Mouse (Mus musculus) G1E (cell line): ENCODE data around the gene Sulf2. TPM values are rescaled to one million over a fixed set of nuclear protein-coding genes. Genes with fewer than 3 reads are reported as not detected.

Experiments used
- ATAC-seq: 2 replicates; pipeline ENCODE4 v1.8.0; 2016; ENCODE audit warnings: mild to moderate bottlenecking; ENCODE audit not compliant: insufficient number of reproducible peaks, poor library complexity, low FRiP score, severe bottlenecking; ENCODE audit errors: extremely low read depth
- DNase-seq: peaks from one replicate; pipeline ENCODE4 v3.0.0; 2012; ENCODE audit warnings: low spot score
- H3K27me3 ChIP-seq: 2 replicates; pipeline ENCODE4 v1.6.1; 2012; ENCODE audit warnings: mild to moderate bottlenecking, low read length, inconsistent platforms; ENCODE audit not compliant: insufficient read depth
- H3K36me3 ChIP-seq: replicated peaks from 2 replicates; pipeline ENCODE3; 2012; ENCODE audit warnings: mild to moderate bottlenecking, inconsistent platforms
- H3K4me1 ChIP-seq: 2 replicates; pipeline ENCODE4 v1.6.1; 2012; ENCODE audit warnings: low read depth, low read length, inconsistent platforms, mixed read lengths; ENCODE audit not compliant: insufficient read depth
- H3K4me3 ChIP-seq: 2 replicates; pipeline ENCODE4 v1.5.1; 2012; ENCODE audit warnings: low read depth, mild to moderate bottlenecking, inconsistent platforms, low read length, moderate library complexity, mixed read lengths
- H3K9me3 ChIP-seq: replicated peaks from 2 replicates; pipeline ENCODE4 v1.6.1; 2012; ENCODE audit warnings: inconsistent platforms
- CTCF ChIP-seq: IDR thresholded peaks from 2 replicates; pipeline ENCODE4 v1.5.1; 2012; ENCODE audit warnings: low read depth, low read length, inconsistent platforms, mixed read lengths
- GATA1 ChIP-seq: IDR thresholded peaks from 2 replicates; pipeline ENCODE4 v1.6.1; 2012; ENCODE audit warnings: borderline replicate concordance, low read length, inconsistent platforms, mixed read lengths
- GATA2 ChIP-seq: IDR thresholded peaks from 2 replicates; pipeline ENCODE4 v1.6.1; 2012; ENCODE audit warnings: low read depth, low read length, inconsistent platforms, borderline replicate concordance
- POLR2AphosphoS5 ChIP-seq: IDR thresholded peaks from 2 replicates; pipeline ENCODE4 v1.6.1; 2012; ENCODE audit warnings: low read depth, low read length, inconsistent platforms; ENCODE audit not compliant: insufficient replicate concordance
- TAL1 ChIP-seq: conservative IDR thresholded peaks from 2 replicates; pipeline ENCODE4 v1.6.1; 2012; ENCODE audit warnings: low read depth, low read length, inconsistent platforms, mixed read lengths
- polyA plus RNA-seq: library from polyadenylated mRNA; stranded (reverse); fragments of >175 nt; gene quantifications from 2 replicates; pipeline ENCODE4 v1.2.3, GENCODE M21; 2012
- total RNA-seq, 2 experiments: library from RNA; stranded (forward) in 1 of 2; stranded (reverse) in 1 of 2; fragments of 200-1000 nt in 1 of 2; fragments of >200 nt in 1 of 2; fragmentation: Nextera tagmentation in 1 of 2; gene quantifications; 2 replicates each; pipeline ENCODE4 v1.2.3; 2014 to 2017

Gene Sulf2
- total and polyA plus RNA-seq, 3 experiments: 0.16 TPM; not detected in 2

DNA sequence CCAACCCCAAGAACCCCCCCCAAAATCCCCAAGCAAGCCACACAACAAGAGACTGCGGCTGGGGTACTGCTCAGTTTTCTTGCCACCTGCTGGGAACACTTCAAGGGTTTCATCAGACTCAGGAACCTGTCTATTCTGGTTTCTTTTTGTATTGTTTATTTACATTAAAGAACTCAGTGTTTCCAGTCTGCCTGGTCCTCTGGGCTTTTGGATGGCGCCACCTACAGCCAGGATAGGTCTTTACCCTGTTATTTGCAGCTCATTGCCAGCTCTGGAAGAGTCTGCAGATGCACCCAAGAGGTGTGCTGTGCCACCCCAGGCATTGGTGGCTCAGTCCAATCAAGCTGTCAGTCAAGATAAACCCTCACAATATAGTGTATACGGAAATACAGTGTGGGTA is 119.7 kb downstream of the Sulf2 start:
- no peaks in the 10 kb centered on the region for H3K36me3 ChIP-seq
- peaks cover 11% of the 10 kb centered on the region for H3K4me1 ChIP-seq
- peak; percentile 9 for DNase-seq
- no peak overlapping the region for H3K4me3 ChIP-seq
- TF ChIP-seq GATA2: no peak
- TF ChIP-seq POLR2AphosphoS5: no peak
- no peak for TF ChIP-seq GATA1
- TF ChIP-seq CTCF: no peak
- no peak for TF ChIP-seq TAL1
- peaks cover 7% of the 10 kb centered on the region; the same call in 1 of the 2 replicates for H3K27me3 ChIP-seq
- H3K9me3 ChIP-seq: no peaks in the 10 kb centered on the region
- ATAC-seq: no peak

DNA sequence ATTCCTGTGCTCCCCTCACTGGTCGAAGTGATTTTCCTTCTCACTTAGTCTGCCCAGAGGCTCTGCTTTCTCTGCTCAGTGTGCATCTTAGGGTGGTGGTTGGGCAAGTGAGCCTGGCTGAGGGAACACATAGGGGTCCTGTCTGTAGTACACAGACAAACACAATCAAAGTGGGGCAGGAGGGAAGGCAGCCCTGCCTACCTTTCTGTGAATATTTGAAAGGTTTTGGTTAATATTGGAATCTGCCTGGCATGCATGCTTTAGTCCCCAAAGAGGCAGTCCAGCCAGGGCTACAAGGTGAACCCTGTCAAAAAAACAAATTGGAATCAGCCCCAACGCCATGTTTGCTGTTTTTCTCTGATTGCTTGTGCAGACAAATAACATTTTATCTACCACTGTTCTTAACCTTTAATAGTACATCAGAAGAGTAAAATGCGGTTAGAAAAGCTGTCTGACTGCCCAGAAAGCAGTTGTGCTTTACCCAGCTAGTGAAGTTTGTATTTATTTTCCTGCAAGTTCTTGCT is 120.4 kb downstream of the Sulf2 start:
- H3K4me3 ChIP-seq: no peak overlapping the region
- H3K4me1 ChIP-seq: peaks cover 18% of the 10 kb centered on the region
- no peaks in the 10 kb centered on the region for H3K36me3 ChIP-seq
- no peak for TF ChIP-seq POLR2AphosphoS5
- ATAC-seq (no peak), DNase-seq (no peak)
- H3K27me3 ChIP-seq: peaks cover 13% of the 10 kb centered on the region; the same call in 1 of the 2 replicates
- no peaks in the 10 kb centered on the region for H3K9me3 ChIP-seq

DNA sequence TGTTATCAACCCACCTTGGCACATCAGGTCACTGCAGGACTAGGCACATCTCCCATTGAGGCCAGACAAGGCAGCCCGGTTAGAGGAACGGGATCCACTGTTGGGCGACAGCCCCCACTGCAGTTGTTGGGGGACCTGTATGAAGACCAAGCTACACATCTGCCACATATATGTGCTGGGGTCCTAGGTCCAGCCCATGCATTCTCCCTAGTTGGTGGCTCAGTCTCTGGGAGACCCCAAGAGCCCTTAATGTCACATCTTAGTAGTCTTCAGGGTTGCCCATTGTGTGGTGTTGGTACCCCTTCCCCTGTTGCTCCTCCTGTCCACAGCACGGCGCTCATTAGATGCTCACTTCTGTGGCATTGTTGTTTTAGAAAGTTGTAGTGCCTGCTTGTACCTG is 122.8 kb downstream of the Sulf2 start:
- Histone ChIP-seq H3K4me1 (peaks cover 19% of the 10 kb centered on the region), H3K9me3 (no peaks in the 10 kb centered on the region), H3K36me3 (no peaks in the 10 kb centered on the region), H3K27me3 (peaks cover 13% of the 10 kb centered on the region; the same call in 1 of the 2 replicates), H3K4me3 (no peak overlapping the region)
- no peak for DNase-seq
- TF ChIP-seq GATA1: no peak
- ATAC-seq: no peak

DNA sequence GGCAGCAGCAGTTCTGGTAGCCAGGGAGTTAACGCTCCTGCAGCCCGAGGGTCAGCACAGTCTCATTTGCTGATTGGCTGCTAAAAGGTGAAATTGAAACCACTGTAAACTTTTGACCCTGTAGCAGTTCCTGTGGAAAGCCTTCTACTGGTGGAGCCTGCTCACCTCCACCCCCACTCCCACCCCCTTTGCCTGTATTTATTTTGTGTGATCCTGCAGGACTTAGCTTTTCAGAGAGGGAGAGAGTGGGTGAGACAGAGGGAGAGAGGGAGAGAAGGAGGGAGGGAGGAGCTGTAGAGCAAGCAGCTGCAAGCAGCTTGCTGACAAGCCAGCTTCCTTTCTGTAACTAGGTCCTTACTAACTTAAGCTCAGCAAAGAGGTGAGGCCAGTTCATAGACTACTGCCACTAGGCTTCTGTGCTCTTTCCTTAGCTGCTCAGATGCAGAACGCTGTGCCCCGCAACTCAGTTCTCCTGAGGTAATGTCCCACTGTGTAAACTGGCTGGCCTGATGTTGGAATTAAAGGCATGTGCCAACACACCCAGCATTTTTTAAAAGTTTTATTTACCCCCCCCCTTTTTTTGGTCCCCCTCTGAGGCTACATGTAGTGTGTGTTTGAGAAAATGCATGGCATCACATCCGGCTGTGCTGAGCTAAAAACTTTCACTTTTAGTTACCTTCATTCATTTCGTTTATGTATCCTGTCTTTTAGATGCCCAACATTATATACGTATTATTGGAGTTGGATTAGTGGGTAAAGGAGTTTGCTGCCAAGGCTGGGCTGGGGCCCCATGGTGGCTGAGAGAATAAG is 124.1 kb downstream of the Sulf2 start:
- Histone ChIP-seq H3K36me3 (no peaks in the 10 kb centered on the region), H3K9me3 (no peaks in the 10 kb centered on the region), H3K4me3 (peak overlapping the region; percentile 29; the same call in 1 of the 2 replicates), H3K4me1 (peaks cover 19% of the 10 kb centered on the region), H3K27me3 (peaks cover 13% of the 10 kb centered on the region; the same call in 1 of the 2 replicates)
- peak; percentile 48 for DNase-seq
- TF ChIP-seq GATA1 (no peak), POLR2AphosphoS5 (no peak), TAL1 (no peak), CTCF (no peak), GATA2 (no peak)
- ATAC-seq: peak; percentile 86

DNA sequence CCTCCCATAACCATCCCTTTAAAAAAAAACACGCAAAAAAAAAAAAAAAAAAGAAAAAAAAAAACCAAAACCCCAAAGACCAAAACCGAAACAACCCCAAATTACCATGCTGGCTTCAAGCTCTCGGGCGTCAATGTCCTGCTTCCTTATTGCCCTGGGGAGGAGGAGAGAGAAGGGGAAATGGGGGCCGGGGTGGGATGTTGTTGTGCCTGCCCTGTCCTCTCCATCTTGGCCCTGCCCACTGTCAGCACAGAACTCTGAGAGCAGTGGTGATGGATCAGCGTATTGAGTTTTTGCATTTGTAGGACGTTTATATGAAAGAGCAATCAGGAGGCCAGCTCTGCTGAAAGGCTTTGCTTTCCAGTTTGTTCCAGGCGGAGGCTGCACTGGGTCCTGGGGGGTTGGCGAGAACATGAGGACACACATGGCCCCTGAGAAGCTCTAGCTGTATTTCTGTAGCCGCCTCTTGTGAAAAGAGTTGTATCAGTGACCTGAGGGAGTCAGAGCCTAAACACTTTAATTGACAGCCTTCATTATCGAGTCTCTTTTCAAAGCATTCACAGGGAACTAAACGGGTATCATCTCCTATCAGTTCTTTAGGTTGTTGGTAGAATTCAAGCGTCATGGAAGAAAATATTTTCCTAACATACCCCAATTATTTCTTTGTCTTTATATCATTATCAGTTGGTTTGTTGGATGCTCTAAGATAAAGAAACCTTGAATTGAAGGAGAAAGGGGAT is 125.0 kb downstream of the Sulf2 start:
- Histone ChIP-seq H3K36me3 (no peaks in the 10 kb centered on the region), H3K4me1 (peaks cover 23% of the 10 kb centered on the region), H3K27me3 (peaks cover 15% of the 10 kb centered on the region; the same call in 1 of the 2 replicates), H3K4me3 (no peak overlapping the region; the same call in 1 of the 2 replicates), H3K9me3 (no peaks in the 10 kb centered on the region)
- ATAC-seq (no peak), DNase-seq (no peak)
- TF ChIP-seq TAL1 (no peak), GATA2 (no peak), CTCF (no peak), GATA1 (no peak), POLR2AphosphoS5 (no peak)

DNA sequence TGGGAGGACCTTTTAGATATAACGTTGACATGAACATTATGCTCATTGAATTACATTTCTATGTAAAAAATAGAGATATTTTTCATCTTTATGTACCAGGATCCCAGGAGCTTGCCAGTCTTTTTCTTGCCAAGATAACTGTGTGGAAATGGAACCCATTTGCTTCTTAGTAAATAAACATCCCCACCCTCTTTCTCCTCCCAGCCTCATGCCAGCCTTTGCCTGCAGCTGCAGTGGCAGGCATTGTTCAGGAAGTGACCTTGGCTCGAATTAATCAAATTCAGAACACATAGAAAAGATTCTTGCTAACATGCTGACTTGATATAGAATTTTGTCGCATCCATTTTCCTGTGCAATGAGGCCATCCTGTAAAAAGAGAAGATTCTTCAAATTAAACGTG is 126.2 kb downstream of the Sulf2 start:
- H3K27me3 ChIP-seq: peaks cover 18% of the 10 kb centered on the region; the same call in 1 of the 2 replicates
- peaks cover 23% of the 10 kb centered on the region for H3K4me1 ChIP-seq
- no peaks in the 10 kb centered on the region for H3K9me3 ChIP-seq
- TF ChIP-seq POLR2AphosphoS5 (no peak), GATA1 (no peak), TAL1 (no peak), GATA2 (no peak)
- ATAC-seq (no peak), DNase-seq (no peak)
- H3K4me3 ChIP-seq: no peak overlapping the region
- no peaks in the 10 kb centered on the region for H3K36me3 ChIP-seq
